ENCODE assay signal across 10 mouse cellular contexts in the genomic region with DNA sequence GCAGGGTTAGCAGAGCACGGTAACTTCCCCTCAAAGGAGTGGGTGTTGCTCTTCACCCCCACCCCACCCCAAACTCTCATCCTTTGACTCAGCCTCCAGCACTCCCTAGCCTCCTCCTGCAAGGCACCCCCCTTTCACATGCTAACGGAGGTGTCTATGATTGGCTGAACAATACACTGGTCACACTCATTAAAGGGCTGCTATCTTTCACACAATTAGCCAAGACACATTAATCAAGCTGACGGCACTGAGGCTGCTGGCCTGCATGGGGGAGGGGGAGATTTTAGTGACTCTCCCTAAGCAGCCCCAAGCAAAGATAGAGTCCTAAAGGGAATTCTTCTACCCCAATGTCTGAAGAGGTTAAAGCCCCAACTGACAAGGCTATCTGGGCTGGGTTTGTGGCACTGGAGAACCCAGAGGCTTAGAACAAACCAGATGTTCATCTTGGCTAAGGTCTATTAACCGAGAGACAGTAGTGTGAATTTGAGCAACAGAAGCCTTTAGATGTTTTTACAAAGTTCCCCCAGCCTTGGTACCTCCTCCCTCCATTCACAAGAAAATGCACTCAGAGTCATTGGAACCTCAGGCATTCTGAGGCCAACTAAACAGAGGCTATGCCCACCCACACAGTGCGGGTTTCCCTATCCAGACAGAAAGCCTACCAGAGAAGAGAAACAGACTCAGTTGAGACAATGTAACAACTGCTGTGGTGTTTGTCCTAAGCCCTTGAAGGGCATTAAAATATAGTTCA. TPM values are rescaled to one million over a fixed set of nuclear protein-coding genes. Genes with fewer than 3 reads are reported as not detected.
DNase-seq lines count a peak whose midpoint lies in the region; ATAC-seq and TF ChIP-seq lines count a peak whose summit lies in the region.
"Had no signal": no experiment of that assay in that cellular context is flagged by ENCODE, and none has a peak within 500 bp of the region (broad histone marks: within the 10 kb centered on the region; RNA-seq: fewer than 3 reads in every experiment).

No protein-coding gene starts in this region.

- intact Hi-C loops in heart, postnatal 14 days (cut with DNase I), result no loop called here

- H3K4me3 ChIP-seq in ES-Bruce4 (ENCODE audit: low read depth, low read length), result no peak overlapping the region
- H3K4me3 ChIP-seq in forebrain, embryonic 12.5 days (replicated peaks), result no peak overlapping the region
- no peak overlapping the region for H3K4me3 ChIP-seq in midbrain, embryonic 13.5 days (replicated peaks)

- 0 out of 2 replicates have a peak, but pooled peaks have one; percentile 19 for TF ChIP-seq EP300 in ES-Bruce4 (IDR thresholded peaks at IDR 0.05; ENCODE audit: insufficient read depth, low read depth, low read length)

- H3K27me3 ChIP-seq in ES-Bruce4 (ENCODE audit: control insufficient read depth, insufficient read depth, low read length, poor library complexity, severe bottlenecking), result no peaks in the 10 kb centered on the region
- H3K27me3 ChIP-seq in forebrain, embryonic 12.5 days, result peaks cover 62% of the 10 kb centered on the region
- peaks cover 47% of the 10 kb centered on the region for H3K27me3 ChIP-seq in midbrain, embryonic 13.5 days

- H3K9ac ChIP-seq in ES-Bruce4 (ENCODE audit: low read depth, poor library complexity, severe bottlenecking), result no peak overlapping the region
- no peak overlapping the region for H3K9ac ChIP-seq in forebrain, embryonic 12.5 days
- H3K9ac ChIP-seq in midbrain, embryonic 13.5 days (replicated peaks), result 0 out of 2 replicates have a peak overlapping the region, but pooled peaks have one; percentile 21

- peak overlapping the region; percentile 21 for H3K4me2 ChIP-seq in forebrain, embryonic 12.5 days
- 0 out of 2 replicates have a peak overlapping the region, but pooled peaks have one; percentile 13 for H3K4me2 ChIP-seq in midbrain, embryonic 13.5 days (replicated peaks)

- peak; percentile 78 for ATAC-seq in forebrain, embryonic 12.5 days (ENCODE audit: low FRiP score)
- ATAC-seq in midbrain, embryonic 13.5 days, result peak; percentile 75

- TF ChIP-seq POLR2A in ES-Bruce4 (IDR thresholded peaks at IDR 0.05; ENCODE audit: insufficient read depth, low read length), result no peak

- H3K27ac ChIP-seq in ES-Bruce4 (ENCODE audit: insufficient read depth, low read length), result 0 out of 2 replicates have a peak overlapping the region, but pooled peaks have one; percentile 13
- 0 out of 2 replicates have a peak overlapping the region, but pooled peaks have one; percentile 53 for H3K27ac ChIP-seq in forebrain, embryonic 12.5 days
- H3K27ac ChIP-seq in midbrain, embryonic 13.5 days, result no peak overlapping the region

- WGBS in forebrain, embryonic 12.5 days, result 5% methylated on average over 5 of the region's 5 CpGs
- WGBS in midbrain, embryonic 13.5 days, result 3% methylated on average over 5 of the region's 5 CpGs

- no peaks in the 10 kb centered on the region for H3K9me3 ChIP-seq in ES-Bruce4 (replicated peaks; ENCODE audit: control insufficient read depth, insufficient read depth, low read length, poor library complexity, severe bottlenecking)
- no peaks in the 10 kb centered on the region for H3K9me3 ChIP-seq in forebrain, embryonic 12.5 days
- no peaks in the 10 kb centered on the region for H3K9me3 ChIP-seq in midbrain, embryonic 13.5 days

- peaks cover 4% of the 10 kb centered on the region for H3K4me1 ChIP-seq in ES-Bruce4 (ENCODE audit: control insufficient read depth, insufficient read depth, low read length)
- H3K4me1 ChIP-seq in forebrain, embryonic 12.5 days, result peaks cover 38% of the 10 kb centered on the region
- peaks cover 54% of the 10 kb centered on the region for H3K4me1 ChIP-seq in midbrain, embryonic 13.5 days (replicated peaks)

- no peaks in the 10 kb centered on the region for H3K36me3 ChIP-seq in ES-Bruce4 (ENCODE audit: control insufficient read depth, insufficient read depth, low read length, poor library complexity, severe bottlenecking)
- H3K36me3 ChIP-seq in forebrain, embryonic 12.5 days (replicated peaks), result no peaks in the 10 kb centered on the region
- H3K36me3 ChIP-seq in midbrain, embryonic 13.5 days, result no peaks in the 10 kb centered on the region

- peak; percentile 39 to 48 for DNase-seq in cerebellum, postnatal 14 days
- no peak for DNase-seq in cerebellum, adult 11-12 months
- no peak for DNase-seq in heart, postnatal 14 days
- DNase-seq in left cerebral cortex, adult 11 months (ENCODE audit: low spot score), result no peak
- no peak for DNase-seq in adrenal gland, postnatal 36 days
- DNase-seq: adrenal gland, postnatal 25 days had no signal

- TF ChIP-seq CTCF in ES-Bruce4 (IDR thresholded peaks at IDR 0.05; ENCODE audit: low read depth, low read length), result no peak

RNA-seq across cellular contexts. Expression of gene Cdk15, which starts 58.5 kb away (rescaled TPM):
- polyA plus RNA-seq in ES-Bruce4 (2011; ENCODE audit: insufficient read depth, insufficient read length, low read depth, missing spikeins), result not detected in 2 replicates
- 0.13 and 0.37 TPM in 2 replicates for polyA plus RNA-seq in forebrain, embryonic 12.5 days (2016; fragmentation: Nextera tagmentation; extraction: Ambion mirVana)
- 0.57 and 1.1 TPM in 2 replicates for polyA plus RNA-seq in midbrain, embryonic 13.5 days (2015; fragmentation: Nextera tagmentation; extraction: Ambion mirVana)
- under 1 TPM in 1 of 2 experiments, not detected in 1; 0.26 TPM for total RNA-seq in heart, postnatal 14 days (2021)
- total RNA-seq in adrenal gland, postnatal 36 days (2021), result under 1 TPM in 1 of 2 experiments, not detected in 1; 0.20 TPM
- polyA plus RNA-seq: large intestine, adult 2 months had no signal

Comparison
In these comparisons a context has a peak if more than half of its experiments do, and no peak if none do; other contexts are left out.
1. DNase-seq: peak in cerebellum, postnatal 14 days (2 of 2); none in cerebellum, adult 11-12 months (single experiment), heart, postnatal 14 days (0 of 2), left cerebral cortex, adult 11 months (single experiment) and adrenal gland, postnatal 36 days (0 of 2).